Mouse (Mus musculus): ENCODE data around the gene Sf1.

- TF ChIP-seq CTCF (IDR thresholded peaks at IDR 0.05; ENCODE audit: borderline replicate concordance, insufficient read depth, low read length) (no peak), POLR2A (IDR thresholded peaks at IDR 0.05; ENCODE audit: low read depth, low read length) (no peak)
Measured at GRCm38 (mm10) chr19:6403869-6404268, 40.4 kb downstream of the Sf1 start.
